Mouse (Mus musculus) spleen, adult 2 months (tissue): Measurements from ENCODE around the gene C730034F03Rik.

Experiments used
- CTCF ChIP-seq: fragments of 200-500 bp; IDR thresholded peaks from 2 replicates; pipeline ENCODE4 v1.5.1; 2011; ENCODE audit warnings: mild to moderate bottlenecking, inconsistent platforms; ENCODE audit not compliant: insufficient read depth, insufficient read length, insufficient replicate concordance; ENCODE audit errors: extremely low read depth
- POLR2A ChIP-seq: fragments of 200-500 bp; IDR thresholded peaks from 2 replicates; pipeline ENCODE4 v1.6.1; 2011; ENCODE audit warnings: low read depth, low read length, inconsistent platforms

DNA sequence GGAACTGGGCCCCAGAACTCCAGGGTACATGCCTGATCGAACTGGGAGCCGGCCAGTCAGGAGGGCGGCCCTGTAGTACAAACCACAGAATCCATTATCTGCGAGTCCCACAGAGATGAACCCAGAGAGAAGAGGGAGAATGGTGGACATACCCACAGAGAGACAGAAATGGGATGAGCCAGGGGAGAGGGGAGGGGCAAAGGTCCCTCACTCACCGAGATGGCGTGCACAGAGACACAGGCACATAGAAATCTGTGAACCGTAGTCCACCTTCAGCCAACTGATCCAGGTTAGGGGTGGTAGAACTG lies 45.9 kb downstream of the C730034F03Rik start:
- TF ChIP-seq CTCF (no peak), POLR2A (no peak)
